Mouse (Mus musculus): ENCODE results near the gene Fgb.

Fgb gene

DNA sequence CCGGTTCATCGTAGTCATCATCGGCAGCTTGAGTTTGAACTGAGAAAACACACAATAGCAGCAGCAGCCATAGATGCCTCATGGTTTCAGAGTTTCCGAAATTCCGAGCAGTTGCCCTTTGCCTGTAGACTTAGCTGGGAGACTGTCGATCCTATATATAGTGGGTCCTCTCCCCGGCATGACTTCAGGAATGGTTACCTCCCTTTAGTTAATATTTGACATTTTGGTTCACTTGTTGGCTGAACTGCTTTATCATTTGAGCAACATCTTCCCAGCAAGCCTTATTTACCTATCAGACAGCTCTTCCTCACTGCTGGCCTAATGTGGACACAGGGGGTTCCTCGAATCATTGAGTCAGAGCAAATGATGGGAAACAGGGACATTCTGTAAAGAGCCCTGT, at the start of gene Fgb:
Fgb (minus strand) TSS at position 184 of the 400 bp plus-strand sequence.
- DNase-seq (ENCODE audit: low read depth, low spot score), result no peak

DNA sequence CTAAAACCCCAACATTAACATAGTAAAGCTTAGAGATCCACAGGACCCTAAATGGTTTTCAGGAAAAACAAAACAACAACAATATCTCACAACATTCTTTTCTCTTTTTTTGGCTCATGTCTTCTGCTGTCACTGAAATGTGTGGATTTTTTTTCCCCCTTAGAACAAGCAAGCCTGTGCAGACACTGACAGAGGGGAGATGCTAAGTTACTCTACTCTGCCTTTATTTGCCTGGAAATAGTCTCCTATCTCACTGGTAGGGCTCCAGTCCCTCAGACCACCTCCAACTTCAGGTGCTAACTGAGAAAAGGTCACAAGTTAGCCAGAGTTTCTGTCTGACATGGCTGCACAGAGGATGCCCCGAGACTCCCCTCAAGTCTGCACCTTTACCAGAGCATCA, 49.5 kb upstream of the Fgb start:
- DNase-seq (ENCODE audit: low read depth, low spot score), result no peak

DNA sequence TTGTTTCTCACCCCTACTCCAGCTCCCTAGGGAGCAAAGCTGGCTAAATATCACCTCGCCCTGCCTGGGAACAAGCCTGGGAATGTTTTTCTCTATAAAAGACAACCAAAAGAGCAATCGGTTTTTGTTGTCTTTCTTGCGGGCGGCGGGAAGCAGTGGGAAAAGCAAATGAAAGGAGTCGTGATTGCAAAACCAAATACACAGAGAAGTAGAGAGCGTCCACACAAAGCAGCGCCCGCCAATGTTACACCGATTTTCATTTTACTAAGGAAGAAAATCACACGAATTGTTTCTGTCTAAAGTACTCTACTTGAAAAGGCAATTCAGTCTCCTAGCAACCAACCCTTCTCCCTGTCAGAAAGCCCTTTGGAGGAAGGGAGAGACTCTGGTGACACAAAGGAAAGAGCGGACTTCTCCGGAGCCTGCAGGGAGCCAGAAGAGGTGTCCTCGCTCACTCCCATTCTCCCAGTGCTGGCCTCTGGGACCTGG, 48.9 kb upstream of the Fgb start:
- DNase-seq (ENCODE audit: low read depth, low spot score), result no peak

DNA sequence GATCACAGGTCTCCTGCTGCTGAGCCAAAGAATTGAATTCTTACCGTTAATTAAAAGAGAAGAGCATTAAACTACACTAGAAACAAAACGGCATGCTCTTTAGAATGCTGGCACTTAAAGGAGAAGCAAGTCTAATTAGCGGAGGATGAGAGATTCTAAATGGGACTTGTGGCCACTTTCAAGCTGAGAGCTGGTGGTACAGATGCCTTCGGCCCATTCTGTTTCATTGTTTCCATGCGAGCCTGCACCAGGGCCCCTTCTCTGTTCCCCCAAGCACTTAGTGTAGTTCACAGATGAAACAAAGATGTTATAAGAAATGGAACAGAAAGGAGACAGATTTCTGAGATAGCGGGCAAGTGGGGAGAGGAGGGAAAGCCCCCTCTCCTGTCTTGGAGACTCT, 47.9 kb upstream of the Fgb start:
- no peak for DNase-seq (ENCODE audit: low read depth, low spot score)

DNA sequence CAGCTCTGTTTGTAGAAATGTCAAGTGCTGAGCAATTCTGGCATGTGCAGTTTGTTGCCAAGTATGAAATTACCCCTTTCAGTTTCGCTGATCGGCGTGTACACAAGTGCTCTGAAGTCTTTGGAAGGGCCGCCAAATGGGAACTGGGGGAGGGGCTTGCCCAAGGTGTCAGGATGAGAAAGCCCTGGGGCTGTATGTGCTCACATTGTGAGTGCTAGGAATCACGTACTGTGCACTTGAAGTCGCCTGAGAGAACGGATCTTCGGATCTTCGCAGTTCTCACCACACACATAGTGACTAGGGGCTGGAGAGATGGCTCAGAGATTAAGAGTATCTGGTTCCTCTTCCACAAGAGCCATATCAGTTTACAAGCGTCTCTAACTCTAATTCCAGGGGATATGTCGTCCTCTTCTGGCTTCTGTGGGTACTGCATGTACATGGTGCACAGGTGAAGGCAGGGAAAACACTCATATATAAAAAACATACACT, 30.9 kb upstream of the Fgb start:
- peak; percentile 18 for DNase-seq (ENCODE audit: low read depth, low spot score)

DNA sequence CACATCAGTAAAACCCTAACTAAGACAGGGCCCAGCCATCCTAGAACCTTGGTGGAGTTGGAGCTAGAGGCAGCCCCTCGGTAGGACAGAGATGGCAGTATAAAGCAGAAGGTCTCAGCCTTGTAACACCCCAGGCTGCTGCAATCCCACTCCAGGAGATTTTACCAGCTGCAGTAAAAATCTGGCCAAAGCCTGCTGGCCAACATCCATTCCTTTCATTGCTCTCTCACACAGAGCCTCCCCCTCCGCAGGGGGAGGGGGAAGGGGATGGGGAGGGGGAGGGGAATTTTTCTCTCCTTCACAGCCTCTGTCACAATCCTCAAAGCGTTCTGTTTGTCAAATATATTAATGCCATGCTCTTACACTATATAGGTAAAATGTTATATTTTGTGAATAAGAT, 26.9 kb upstream of the Fgb start:
- DNase-seq (ENCODE audit: low read depth, low spot score), result no peak

DNA sequence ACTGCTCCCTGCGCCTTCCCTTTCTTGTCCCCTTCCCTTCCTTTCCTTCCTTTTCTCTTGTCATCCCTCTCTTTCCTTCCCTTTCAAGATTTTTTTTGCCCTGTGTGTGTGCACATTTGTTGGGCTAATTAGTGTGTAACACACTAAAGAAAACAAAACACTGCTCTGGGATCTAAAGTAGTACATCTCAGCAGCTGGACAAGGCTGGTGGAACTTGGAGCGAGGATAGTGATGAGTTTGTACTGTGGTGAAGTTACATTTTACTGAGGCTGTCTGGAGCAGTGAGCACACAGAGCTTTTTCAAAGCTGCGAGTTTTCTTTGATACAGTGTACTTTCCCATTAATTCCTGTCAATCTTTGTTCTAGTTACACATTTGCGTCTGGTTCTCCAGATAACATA, 20.6 kb upstream of the Fgb start:
- DNase-seq (ENCODE audit: low read depth, low spot score), result no peak

DNA sequence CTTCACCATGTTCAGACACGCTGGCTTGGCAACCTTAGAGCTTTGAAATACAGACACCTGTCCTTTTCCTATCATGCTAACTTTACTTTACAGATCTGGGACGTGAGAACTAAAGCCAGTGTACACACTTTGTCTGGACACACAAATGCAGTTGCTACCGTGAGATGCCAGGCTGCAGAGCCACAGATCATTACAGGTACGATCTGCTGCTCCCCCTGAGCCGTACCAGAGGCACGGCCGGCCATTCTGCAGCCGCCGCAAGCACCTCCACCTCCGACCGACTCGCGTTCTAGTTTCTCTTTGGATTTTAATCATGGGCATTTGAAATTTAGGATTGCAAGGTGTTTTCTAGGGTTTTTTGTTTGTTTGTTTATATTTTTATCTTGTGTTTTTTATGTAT, 19.2 kb upstream of the Fgb start:
- no peak for DNase-seq (ENCODE audit: low read depth, low spot score)

DNA sequence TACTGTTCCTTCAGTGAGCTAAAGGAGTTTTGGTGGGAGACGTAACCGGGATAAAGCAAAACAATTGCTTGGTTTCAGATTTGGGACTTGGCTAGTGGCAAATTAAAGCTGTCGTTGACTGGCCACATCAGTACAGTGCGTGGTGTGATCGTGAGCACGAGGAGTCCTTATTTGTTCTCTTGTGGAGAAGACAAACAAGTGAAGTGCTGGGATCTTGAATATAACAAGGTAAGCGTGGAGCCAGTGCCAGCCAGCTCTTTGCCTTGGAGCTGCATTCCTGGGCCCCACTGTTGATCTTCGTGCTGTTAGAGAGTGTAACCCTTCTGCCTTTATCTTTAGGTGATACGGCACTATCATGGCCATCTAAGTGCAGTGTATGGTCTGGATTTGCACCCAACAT, 18.3 kb upstream of the Fgb start:
- DNase-seq (ENCODE audit: low read depth, low spot score), result no peak

DNA sequence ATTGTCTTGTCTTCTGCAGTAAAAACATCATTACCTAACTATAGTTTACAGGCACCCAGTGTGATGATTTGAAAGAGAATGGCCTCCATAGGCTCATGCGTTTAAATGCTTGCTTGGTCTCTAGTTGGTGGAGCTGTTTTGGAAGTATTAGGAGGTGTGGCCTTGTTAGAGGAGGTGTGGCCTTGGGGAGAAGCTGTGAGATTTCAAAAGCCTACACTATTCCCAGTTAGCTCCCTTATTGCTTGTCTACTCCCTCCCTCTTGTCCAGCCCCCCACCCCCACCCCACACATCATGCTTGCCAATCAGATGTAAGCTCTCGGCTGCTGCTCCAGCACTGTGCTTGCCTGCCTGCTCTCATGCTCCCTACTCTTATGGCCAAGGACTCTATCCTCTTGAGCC, 7.4 kb upstream of the Fgb start:
- no peak for DNase-seq (ENCODE audit: low read depth, low spot score)

DNA sequence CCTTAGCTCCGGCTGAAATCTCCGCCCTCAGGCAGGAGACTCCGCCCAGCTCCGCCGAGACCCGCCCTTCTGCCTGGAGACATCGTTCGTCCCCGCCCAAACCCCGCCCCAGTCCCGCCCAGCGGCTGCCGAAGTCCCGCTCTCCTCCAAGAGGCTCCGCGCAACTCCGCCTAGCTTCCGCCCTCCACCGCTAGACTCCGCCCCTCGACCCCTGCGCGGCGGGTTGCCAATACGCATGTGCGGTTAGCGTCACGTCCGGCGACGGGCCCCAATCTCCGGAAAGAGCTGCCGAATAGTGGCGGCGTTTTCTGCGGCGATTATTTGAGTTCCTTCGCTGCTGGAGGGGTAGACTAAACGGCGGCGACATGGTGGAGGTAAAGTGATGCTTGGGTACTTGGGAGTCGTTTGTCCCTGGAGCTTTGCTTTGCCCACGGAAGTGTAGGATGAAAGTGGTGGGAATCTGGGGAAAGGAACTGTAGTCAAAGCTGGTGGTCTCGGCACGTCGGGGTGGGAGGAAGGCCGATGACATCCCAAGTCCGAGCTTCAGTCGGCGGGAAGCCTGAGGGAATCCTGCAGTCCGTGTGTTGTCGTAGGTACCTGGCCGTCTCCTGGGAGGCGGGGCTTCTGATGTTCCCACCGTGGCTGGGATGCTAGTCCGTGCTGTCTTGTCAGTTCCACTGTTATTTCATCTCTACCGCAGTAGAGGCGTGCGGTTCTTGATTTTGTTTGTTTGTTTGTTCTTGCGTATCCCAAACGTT, 5.8 kb upstream of the Fgb start, which contains the start of gene Plrg1:
Plrg1 (plus strand) TSS at position 242 of the 758 bp plus-strand sequence.
- peak; percentile 85 for DNase-seq (ENCODE audit: low read depth, low spot score)

DNA sequence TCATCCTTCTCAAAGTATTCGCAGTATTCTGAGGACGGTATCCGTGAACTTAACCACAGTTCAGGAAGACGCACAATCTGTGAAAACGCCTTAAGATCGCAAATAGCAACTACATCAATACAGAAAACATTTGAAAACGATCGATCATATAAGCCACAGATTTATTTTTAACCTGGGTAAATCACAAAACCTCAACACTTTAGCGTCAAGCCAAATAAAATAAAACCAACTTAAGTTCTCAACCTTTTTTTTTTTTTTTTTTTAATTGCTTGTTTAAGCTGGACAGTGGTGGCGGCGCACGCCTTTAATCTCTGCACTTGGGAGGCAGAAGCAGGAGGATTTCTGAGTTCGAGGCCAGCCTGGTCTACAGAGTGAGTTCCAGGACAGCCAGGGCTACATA, 5.1 kb upstream of the Fgb start:
- DNase-seq (ENCODE audit: low read depth, low spot score), result no peak

DNA sequence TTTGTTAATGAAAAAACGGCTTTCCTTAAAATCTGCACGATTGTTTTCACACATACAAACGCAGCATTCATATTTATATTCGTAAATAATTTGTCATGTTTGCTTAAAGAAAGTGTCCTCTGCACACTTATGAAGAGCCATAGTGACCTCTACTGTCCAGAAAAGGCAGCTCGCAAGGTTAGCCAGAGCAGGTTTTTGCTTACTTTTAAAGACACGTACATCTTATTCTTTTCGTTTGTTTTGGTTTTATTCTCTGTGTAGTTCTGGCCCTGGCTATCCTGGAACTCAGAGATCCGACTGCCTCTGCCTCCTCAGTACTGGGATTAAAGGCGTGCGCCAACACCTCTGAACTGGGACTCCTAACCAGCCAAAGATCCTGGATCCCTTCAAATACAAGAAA, 4.1 kb upstream of the Fgb start:
- DNase-seq (ENCODE audit: low read depth, low spot score), result no peak

DNA sequence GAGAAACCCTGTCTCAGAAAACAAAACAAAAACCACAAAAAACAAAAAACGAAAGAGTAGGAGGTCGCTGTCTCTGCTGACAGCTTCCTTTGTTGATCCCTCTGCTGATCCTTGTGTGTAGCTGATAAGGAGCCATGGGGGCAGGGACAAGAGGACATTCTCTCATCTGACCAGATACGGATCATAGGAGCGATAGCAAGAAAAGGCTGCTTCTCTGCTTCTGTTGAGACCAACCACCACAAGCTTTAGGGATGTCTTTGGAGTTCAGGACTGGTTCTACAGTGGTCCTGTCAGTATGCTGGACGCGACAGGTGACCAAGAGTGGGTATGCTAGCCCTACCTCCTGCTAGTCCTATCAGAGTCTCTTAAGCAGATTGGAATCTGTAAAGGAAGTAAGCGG, 3.5 kb upstream of the Fgb start:
- no peak for DNase-seq (ENCODE audit: low read depth, low spot score)

DNA sequence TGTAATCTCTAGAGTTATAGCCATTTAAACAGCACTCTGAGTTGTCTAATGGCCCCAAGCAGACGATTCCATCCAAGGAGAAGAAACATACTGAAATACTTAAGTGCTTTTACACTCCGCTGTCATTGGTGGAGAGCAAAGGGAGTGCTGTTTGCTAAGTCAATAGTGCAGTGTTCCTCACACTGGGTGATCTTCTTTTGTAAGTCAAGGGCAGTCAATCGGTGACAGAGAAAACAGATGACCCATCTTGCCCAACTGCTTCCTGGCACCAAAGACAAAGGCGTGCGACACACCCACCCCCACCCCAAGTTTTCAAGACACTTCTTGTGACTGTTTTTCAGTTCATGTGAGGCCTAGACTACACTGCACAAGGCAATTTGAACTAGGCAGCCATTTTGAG, 2.4 kb upstream of the Fgb start:
- DNase-seq (ENCODE audit: low read depth, low spot score), result no peak

DNA sequence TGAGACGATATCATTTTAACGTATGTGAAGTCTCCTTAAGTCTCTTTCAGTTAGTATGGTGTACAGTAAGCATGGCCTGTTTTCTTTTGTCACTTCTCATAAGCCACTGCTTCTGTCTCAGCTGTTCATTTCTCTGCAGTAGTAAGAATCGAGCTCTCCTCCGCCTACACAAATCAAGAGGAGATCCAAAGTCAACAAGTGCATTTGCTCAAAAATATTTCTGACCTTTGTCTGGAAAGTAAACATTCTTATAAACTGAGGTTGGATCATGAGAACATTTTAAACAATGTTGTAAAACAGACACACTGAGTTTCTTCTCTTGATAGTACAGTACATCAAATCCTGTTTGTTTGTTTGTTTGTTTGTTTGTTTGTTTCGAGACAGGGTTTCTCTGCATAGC, 998 bp upstream of the Fgb start:
- no peak for DNase-seq (ENCODE audit: low read depth, low spot score)

DNA sequence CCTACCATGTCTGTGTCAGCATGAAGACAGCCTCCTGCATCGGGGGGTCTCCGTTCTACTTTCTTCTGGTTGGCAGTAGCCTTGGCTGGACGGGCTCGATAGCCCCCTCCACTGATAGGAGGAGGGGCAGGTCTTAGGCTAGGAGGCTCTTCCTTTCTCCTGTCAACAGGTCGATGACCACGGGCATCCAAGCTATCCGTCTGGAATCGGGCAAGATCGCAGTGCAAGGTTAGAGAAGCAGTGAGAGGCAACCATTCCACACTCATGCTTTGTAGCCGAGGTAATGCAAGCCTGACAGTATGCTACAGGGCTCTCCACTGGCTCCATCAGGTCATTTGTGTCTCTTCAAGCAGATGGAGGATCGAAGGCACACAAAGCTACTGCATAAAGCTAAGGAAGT, 3.0 kb downstream of the Fgb start:
- DNase-seq (ENCODE audit: low read depth, low spot score), result no peak

DNA sequence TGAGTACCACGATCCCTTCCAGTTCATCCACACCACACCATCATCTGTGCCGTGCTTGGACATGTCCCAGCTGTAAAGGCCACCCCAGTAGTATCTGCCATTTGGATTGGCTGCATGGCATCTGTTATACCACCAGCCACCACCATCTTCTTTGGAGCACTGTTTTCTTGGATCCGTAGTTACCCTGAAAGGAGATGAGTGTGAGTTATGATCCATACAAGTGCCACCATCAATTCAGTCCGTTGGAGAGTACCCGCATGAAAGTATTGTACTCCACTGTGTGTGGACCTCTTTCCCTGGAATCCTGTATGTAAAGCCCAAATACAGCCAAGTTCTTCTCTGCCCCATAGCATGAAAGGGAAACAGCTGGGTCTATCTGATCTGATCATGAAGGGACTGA, 7.2 kb downstream of the Fgb start:
- DNase-seq (ENCODE audit: low read depth, low spot score), result no peak

DNA sequence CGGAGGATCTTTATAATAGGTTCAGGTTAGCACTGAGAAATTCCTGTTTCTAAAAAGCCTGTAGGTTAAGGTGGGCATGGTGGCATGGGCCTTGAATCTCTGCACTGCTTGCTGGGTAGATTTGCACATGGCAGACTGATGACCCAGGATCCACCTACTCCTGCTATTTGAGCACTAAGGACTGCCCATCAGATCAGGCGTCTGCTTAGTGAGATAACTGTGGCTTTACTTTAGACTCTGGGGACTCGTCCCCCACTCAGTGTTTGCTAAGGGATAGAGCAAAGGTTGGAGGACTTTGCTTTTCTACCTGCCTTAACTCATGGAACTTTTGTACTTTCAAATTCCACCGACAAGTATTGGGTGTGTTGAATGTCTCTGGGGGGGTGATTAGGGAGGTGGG, 10.0 kb downstream of the Fgb start:
- no peak for DNase-seq (ENCODE audit: low read depth, low spot score)

DNA sequence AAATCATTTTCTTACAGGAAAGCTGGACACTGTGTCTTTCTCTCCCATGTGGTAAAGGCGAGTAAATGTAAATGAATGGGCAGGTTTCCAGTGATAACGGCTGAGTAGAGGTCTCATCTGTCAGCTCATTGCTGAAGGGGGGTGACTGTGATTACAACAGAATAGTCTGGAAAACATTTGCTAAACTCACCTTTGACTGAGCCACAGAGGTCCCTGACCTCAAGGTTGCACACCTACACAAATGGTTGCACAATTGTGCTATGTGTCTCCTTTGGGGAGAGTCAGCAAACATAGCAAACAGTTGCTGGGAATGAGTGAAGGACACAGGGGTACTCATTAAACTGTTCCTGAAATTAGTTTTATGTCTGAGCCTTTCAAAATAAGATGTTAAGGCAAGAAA, 10.8 kb downstream of the Fgb start:
- DNase-seq (ENCODE audit: low read depth, low spot score), result no peak

DNA sequence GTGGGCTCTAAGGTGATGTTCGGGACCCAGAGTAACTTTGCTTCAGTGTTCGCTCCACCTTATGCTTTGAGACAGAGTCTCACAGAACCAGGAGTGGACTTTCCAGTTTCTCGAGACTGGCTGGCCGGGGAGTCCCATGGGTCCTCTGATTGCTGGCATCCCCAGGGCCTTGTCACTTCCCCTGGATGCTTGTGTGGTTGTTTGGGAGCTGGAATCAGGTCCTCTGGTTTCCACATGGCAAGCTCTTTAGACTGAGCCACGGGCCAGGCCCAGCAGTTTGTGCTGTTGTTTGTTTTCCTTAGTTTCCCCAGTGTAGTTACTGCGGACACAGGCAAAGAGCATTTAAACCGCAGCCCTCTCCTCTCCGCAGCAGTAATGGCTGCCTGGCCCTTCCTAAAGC, 15.9 kb downstream of the Fgb start:
- DNase-seq (ENCODE audit: low read depth, low spot score), result no peak

DNA sequence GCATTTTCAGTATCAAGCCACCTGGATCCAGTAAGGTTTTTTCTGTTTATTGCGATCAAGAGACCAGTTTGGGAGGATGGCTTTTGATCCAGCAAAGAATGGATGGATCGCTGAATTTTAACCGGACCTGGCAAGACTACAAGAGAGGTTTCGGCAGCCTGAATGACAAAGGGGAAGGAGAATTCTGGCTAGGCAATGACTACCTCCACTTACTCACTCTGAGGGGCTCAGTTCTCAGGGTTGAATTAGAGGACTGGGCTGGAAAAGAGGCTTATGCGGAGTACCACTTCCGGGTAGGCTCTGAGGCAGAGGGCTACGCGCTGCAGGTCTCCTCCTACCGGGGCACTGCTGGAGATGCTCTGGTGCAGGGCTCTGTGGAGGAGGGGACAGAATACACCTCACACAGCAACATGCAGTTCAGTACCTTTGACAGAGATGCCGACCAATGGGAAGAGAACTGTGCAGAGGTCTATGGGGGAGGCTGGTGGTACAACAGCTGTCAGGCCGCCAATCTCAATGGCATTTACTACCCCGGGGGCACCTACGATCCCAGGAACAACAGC, 16.8 kb downstream of the Fgb start:
- no peak for DNase-seq (ENCODE audit: low read depth, low spot score)

DNA sequence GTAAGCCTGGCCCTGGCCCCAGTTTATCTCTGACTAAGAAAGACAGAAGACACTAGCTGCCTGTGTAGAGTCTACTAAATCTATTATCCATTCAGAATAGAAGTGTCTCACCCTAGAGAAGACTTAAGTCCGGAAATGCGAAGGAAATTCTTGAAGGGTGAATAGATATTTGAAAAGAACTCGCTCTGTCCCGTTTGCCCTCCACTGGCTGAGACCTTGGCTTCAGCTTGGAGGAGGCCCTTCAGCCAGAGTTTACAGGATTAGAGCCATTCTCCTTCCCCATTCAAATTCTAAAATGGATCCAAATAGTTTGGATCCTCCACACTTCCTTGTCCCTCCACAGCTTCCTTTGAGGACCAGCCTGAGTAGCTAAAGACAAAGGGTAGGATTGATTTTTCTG, 19.3 kb downstream of the Fgb start:
- DNase-seq (ENCODE audit: low read depth, low spot score), result no peak
